Mouse (Mus musculus): ENCODE data around the gene Ccdc174. TPM values are rescaled to one million over a fixed set of nuclear protein-coding genes. Genes with fewer than 3 reads are reported as not detected.
A peak's percentile ranks its signal among the peaks of the same experiment; 100 is the strongest.

Gene Ccdc174
- total and polyA plus RNA-seq, 3 experiments: 13.7 to 23.5 (median 18.8) TPM

GRCm38 (mm10) chr6:91843628-91844153 lies 34.2 kb upstream of the Ccdc174 start:
- H3K4me1 ChIP-seq (ENCODE audit: control insufficient read depth in 1 of 2, insufficient read depth in 2 of 2): peaks cover 4 to 16% of the 10 kb centered on the region in 2 experiments
- H3K36me3 ChIP-seq (replicated peaks in 1 of 2; ENCODE audit: control insufficient read depth in 1 of 2, insufficient read depth in 1 of 2, low read length in 1 of 2): no peaks in the 10 kb centered on the region
- in situ Hi-C loops (cut with MboI; ENCODE audit: low pct_ligation_motif_present, low pct_unique_long_range_greater_than_20kb, low sequenced_read_pairs): no loop called here
- no peak overlapping the region for H3K4me2 ChIP-seq (ENCODE audit: insufficient read depth, low read depth, poor library complexity, severe bottlenecking)
- no peak for DNase-seq (ENCODE audit: extremely low read depth)
- H3K79me2 ChIP-seq (replicated peaks; ENCODE audit: control insufficient read depth, extremely low read depth, insufficient read depth, poor library complexity, severe bottlenecking): no peaks in the 10 kb centered on the region
- dilution Hi-C loops (cut with MboI; ENCODE audit: extremely low pct_ligation_motif_present, extremely low pct_unique_long_range_greater_than_20kb, low sequenced_read_pairs): no loop called here
- no peak for TF ChIP-seq USF1 (IDR thresholded peaks at IDR 0.05; ENCODE audit: low read depth, low read length)
- H3K27me3 ChIP-seq (replicated peaks): peaks cover 84% of the 10 kb centered on the region
- no peaks in the 10 kb centered on the region for H3K9me3 ChIP-seq (replicated peaks; ENCODE audit: low read length)
- no peak overlapping the region for H3K4me3 ChIP-seq (replicated peaks in 1 of 3; ENCODE audit: low read depth in 2 of 3, low read length in 2 of 3, poor library complexity in 1 of 3)
- H3K9ac ChIP-seq (ENCODE audit: insufficient read depth, low read depth): no peak overlapping the region
- no peak overlapping the region for H3K27ac ChIP-seq (ENCODE audit: insufficient read depth, low read depth)

GRCm38 (mm10) chr6:91852550-91852949 lies 25.3 kb upstream of the Ccdc174 start:
- H3K4me3 ChIP-seq (replicated peaks in 1 of 3; ENCODE audit: low read depth in 2 of 3, low read length in 2 of 3, poor library complexity in 1 of 3): no peak overlapping the region
- H3K4me2 ChIP-seq (ENCODE audit: insufficient read depth, low read depth, poor library complexity, severe bottlenecking): no peak overlapping the region
- H3K9me3 ChIP-seq (replicated peaks; ENCODE audit: low read length): no peaks in the 10 kb centered on the region
- no peak overlapping the region for H3K9ac ChIP-seq (ENCODE audit: insufficient read depth, low read depth)
- in situ Hi-C loops (cut with MboI; ENCODE audit: low pct_ligation_motif_present, low pct_unique_long_range_greater_than_20kb, low sequenced_read_pairs) (loop anchor here (10.0 kb wide), 1 partner anchor 68 kb away; no protein-coding TSS in a partner anchor), dilution Hi-C loops (cut with MboI; ENCODE audit: extremely low pct_ligation_motif_present, extremely low pct_unique_long_range_greater_than_20kb, low sequenced_read_pairs) (no loop called here)
- H3K27me3 ChIP-seq (replicated peaks): peaks cover 75% of the 10 kb centered on the region
- DNase-seq (ENCODE audit: extremely low read depth): peak; percentile 45
- H3K27ac ChIP-seq (ENCODE audit: insufficient read depth, low read depth): no peak overlapping the region
- H3K36me3 ChIP-seq (replicated peaks in 1 of 2; ENCODE audit: control insufficient read depth in 1 of 2, insufficient read depth in 1 of 2, low read length in 1 of 2): no peaks in the 10 kb centered on the region
- H3K79me2 ChIP-seq (replicated peaks; ENCODE audit: control insufficient read depth, extremely low read depth, insufficient read depth, poor library complexity, severe bottlenecking): no peaks in the 10 kb centered on the region
- H3K4me1 ChIP-seq (ENCODE audit: control insufficient read depth in 1 of 2, insufficient read depth in 2 of 2): peaks cover 4 to 8% of the 10 kb centered on the region in 2 experiments
- no peak for TF ChIP-seq BHLHE40 (IDR thresholded peaks at IDR 0.05; ENCODE audit: low read depth, low read length)
- no peak for TF ChIP-seq EP300 (IDR thresholded peaks at IDR 0.05; ENCODE audit: low read length)
- TF ChIP-seq GABPA (IDR thresholded peaks at IDR 0.05; ENCODE audit: insufficient replicate concordance, low read depth, low read length): no peak
- TF ChIP-seq CTCF (conservative IDR thresholded peaks at IDR 0.05 in 1 of 2, IDR thresholded peaks at IDR 0.05 in 1 of 2; ENCODE audit: low read depth in 2 of 2, low read length in 2 of 2): peak; percentile 50 to 75
- TF ChIP-seq MAFK (IDR thresholded peaks at IDR 0.05; ENCODE audit: insufficient replicate concordance, low read length): no peak
- TF ChIP-seq ELF1 (IDR thresholded peaks at IDR 0.05; ENCODE audit: low read depth, low read length): no peak
- TF ChIP-seq HCFC1 (IDR thresholded peaks at IDR 0.05; ENCODE audit: low read depth, low read length): no peak
- TF ChIP-seq USF2 (conservative IDR thresholded peaks at IDR 0.05; ENCODE audit: low read depth, low read length): no peak
- no peak for TF ChIP-seq CHD2 (IDR thresholded peaks at IDR 0.05; ENCODE audit: low read length)
- TF ChIP-seq UBTF (IDR thresholded peaks at IDR 0.05; ENCODE audit: low read depth, low read length): no peak
- no peak for TF ChIP-seq E2F4 (IDR thresholded peaks at IDR 0.05; ENCODE audit: insufficient replicate concordance, low read depth, low read length)
- peak; percentile 74 for TF ChIP-seq SMC3 (IDR thresholded peaks at IDR 0.05; ENCODE audit: low read depth, low read length)
- TF ChIP-seq PAX5 (IDR thresholded peaks at IDR 0.05; ENCODE audit: low read length): no peak
- no peak for TF ChIP-seq ETS1 (conservative IDR thresholded peaks at IDR 0.05; ENCODE audit: low read depth, low read length)
- peak; percentile 96 for TF ChIP-seq MYC (IDR thresholded peaks at IDR 0.05; ENCODE audit: low read depth, low read length)
- TF ChIP-seq NRF1 (IDR thresholded peaks at IDR 0.05; ENCODE audit: low read depth, low read length): no peak
- no peak for TF ChIP-seq SIN3A (IDR thresholded peaks at IDR 0.05; ENCODE audit: low read length)
- TF ChIP-seq MAX (IDR thresholded peaks at IDR 0.05; ENCODE audit: low read length): peak; percentile 86
- TF ChIP-seq RAD21 (IDR thresholded peaks at IDR 0.05; ENCODE audit: low read depth, low read length): peak; percentile 55

Measured in CH12.LX (cell line).